Mouse (Mus musculus) MEL (cell line): Measurements from ENCODE around the gene Cbx5. TPM values are rescaled to one million over a fixed set of nuclear protein-coding genes. Genes with fewer than 3 reads are reported as not detected.

Experiments
- DNase-seq: peaks from one replicate; pipeline ENCODE4 v3.0.0; 2011; ENCODE audit warnings: low read depth, low spot score
- H3K27ac ChIP-seq: 2 replicates; pipeline ENCODE4 v1.5.1; 2012; ENCODE audit warnings: low read depth, mild to moderate bottlenecking, control low read depth, low read length, moderate library complexity; ENCODE audit not compliant: control insufficient read depth
- H3K27me3 ChIP-seq, 2 experiments: fragments of 150-350 bp in 1 of 2; sonication (generic) in 1 of 2; 2 replicates each; pipeline ENCODE4 v1.6.1; 2012; ENCODE audit warnings: low read length in 2 of 2, mild to moderate bottlenecking in 2 of 2, improper control_type of control experiment in 1 of 2, moderate library complexity in 1 of 2; ENCODE audit not compliant: insufficient read depth in 2 of 2, control insufficient read depth in 1 of 2
- H3K36me3 ChIP-seq, 2 experiments: 2 replicates each; pipeline ENCODE4 v1.6.1; 2012 to 2014; ENCODE audit warnings: low read length in 2 of 2, improper control_type of control experiment in 1 of 2, inconsistent platforms in 1 of 2, mild to moderate bottlenecking in 1 of 2; ENCODE audit not compliant: insufficient read depth in 2 of 2, control insufficient read depth in 1 of 2
- H3K4me1 ChIP-seq, 2 experiments: fragments of 150-350 bp in 1 of 2; sonication (generic) in 1 of 2; 2 replicates each; pipeline ENCODE4 v1.6.1; 2012; ENCODE audit warnings: low read length in 2 of 2, improper control_type of control experiment in 1 of 2, mild to moderate bottlenecking in 1 of 2; ENCODE audit not compliant: insufficient read depth in 2 of 2, control insufficient read depth in 1 of 2
- H3K4me3 ChIP-seq, 2 experiments: fragments of 150-350 bp in 1 of 2; sonication (generic) in 1 of 2; 2 replicates each; pipeline ENCODE4 v1.5.1; 2012; ENCODE audit warnings: low read depth in 2 of 2, low read length in 2 of 2, mild to moderate bottlenecking in 2 of 2, moderate library complexity in 2 of 2, control low read depth in 1 of 2, improper control_type of control experiment in 1 of 2; ENCODE audit not compliant: control insufficient read depth in 1 of 2, insufficient read depth in 1 of 2
- H3K79me2 ChIP-seq: 2 replicates; pipeline ENCODE4 v1.6.1; 2012; ENCODE audit warnings: mild to moderate bottlenecking, low read length, moderate library complexity; ENCODE audit not compliant: control insufficient read depth, poor library complexity, insufficient read depth
- H3K9ac ChIP-seq: 2 replicates; pipeline ENCODE4 v1.6.1; 2012; ENCODE audit warnings: low read depth, mild to moderate bottlenecking, control low read depth, low read length, moderate library complexity; ENCODE audit not compliant: control insufficient read depth, poor library complexity, severe bottlenecking
- H3K9me3 ChIP-seq: fragments of 150-350 bp; sonication (generic); replicated peaks from 2 replicates; pipeline ENCODE4 v1.6.1; 2012; ENCODE audit warnings: mild to moderate bottlenecking, low read length, improper control_type of control experiment, moderate library complexity; ENCODE audit not compliant: insufficient read depth
- BHLHE40 ChIP-seq: IDR thresholded peaks from 2 replicates; pipeline ENCODE4 v1.6.1; 2012; ENCODE audit warnings: low read depth, mild to moderate bottlenecking, inconsistent platforms, low read length, improper control_type of control experiment, borderline replicate concordance
- CHD2 ChIP-seq: IDR thresholded peaks from 2 replicates; pipeline ENCODE4 v1.6.1; 2011; ENCODE audit warnings: low read length, improper control_type of control experiment
- GATA1 ChIP-seq: IDR thresholded peaks from 2 replicates; pipeline ENCODE4 v1.6.1; 2011; ENCODE audit warnings: low read depth, low read length, improper control_type of control experiment
- HCFC1 ChIP-seq: IDR thresholded peaks from 2 replicates; pipeline ENCODE4 v1.6.1; 2012; ENCODE audit warnings: low read depth, mild to moderate bottlenecking, inconsistent platforms, low read length, improper control_type of control experiment, moderate library complexity
- JUND ChIP-seq: IDR thresholded peaks from 2 replicates; pipeline ENCODE4 v1.6.1; 2011; ENCODE audit warnings: low read depth, mild to moderate bottlenecking, improper control_type of control experiment, low read length
- MAX ChIP-seq: IDR thresholded peaks from 2 replicates; pipeline ENCODE4 v1.6.1; 2011; ENCODE audit warnings: low read length, improper control_type of control experiment
- MAZ ChIP-seq: IDR thresholded peaks from 2 replicates; pipeline ENCODE4 v1.6.1; 2012; ENCODE audit warnings: low read depth, mild to moderate bottlenecking, inconsistent platforms, low read length, improper control_type of control experiment
- MEF2A ChIP-seq: IDR thresholded peaks from 2 replicates; pipeline ENCODE4 v1.6.1; 2014; ENCODE audit warnings: low read depth, mild to moderate bottlenecking, inconsistent platforms, low read length, improper control_type of control experiment; ENCODE audit not compliant: poor library complexity, insufficient replicate concordance, severe bottlenecking; ENCODE audit errors: extremely low read depth
- NRF1 ChIP-seq: IDR thresholded peaks from 2 replicates; pipeline ENCODE4 v1.6.1; 2014; ENCODE audit warnings: low read depth, mild to moderate bottlenecking, inconsistent platforms, low read length, improper control_type of control experiment, moderate library complexity; ENCODE audit not compliant: poor library complexity, insufficient read depth, severe bottlenecking
- POLR2A ChIP-seq, 2 experiments: IDR thresholded peaks; 2 replicates each; pipeline ENCODE4 v1.6.1; 2011 to 2012; ENCODE audit warnings: low read length in 2 of 2, mild to moderate bottlenecking in 2 of 2, control low read depth in 1 of 2, improper control_type of control experiment in 1 of 2, low read depth in 1 of 2, moderate library complexity in 1 of 2; ENCODE audit not compliant: control insufficient read depth in 1 of 2, insufficient read depth in 1 of 2, poor library complexity in 1 of 2
- POLR2AphosphoS2 ChIP-seq: IDR thresholded peaks from 2 replicates; pipeline ENCODE4 v1.6.1; 2011; ENCODE audit warnings: low read length, improper control_type of control experiment
- POLR2AphosphoS5 ChIP-seq: IDR thresholded peaks from 2 replicates; pipeline ENCODE4 v1.6.1; 2012; ENCODE audit warnings: low read depth, borderline replicate concordance, mild to moderate bottlenecking, inconsistent platforms, low read length, moderate library complexity, mixed read lengths
- RAD21 ChIP-seq: IDR thresholded peaks from 2 replicates; pipeline ENCODE4 v1.6.1; 2011; ENCODE audit warnings: mild to moderate bottlenecking, low read depth, low read length, improper control_type of control experiment
- RCOR1 ChIP-seq: IDR thresholded peaks from 2 replicates; pipeline ENCODE4 v1.6.1; 2012; ENCODE audit warnings: low read depth, mild to moderate bottlenecking, inconsistent platforms, low read length, improper control_type of control experiment
- TAL1 ChIP-seq: IDR thresholded peaks from 2 replicates; pipeline ENCODE4 v1.6.1; 2012; ENCODE audit warnings: mild to moderate bottlenecking, inconsistent platforms, low read length, moderate library complexity, mixed read lengths
- TBP ChIP-seq: IDR thresholded peaks from 2 replicates; pipeline ENCODE4 v1.8.0; 2011; ENCODE audit warnings: low read depth, low read length, improper control_type of control experiment
- UBTF ChIP-seq: IDR thresholded peaks from 2 replicates; pipeline ENCODE4 v1.6.1; 2012; ENCODE audit warnings: low read depth, mild to moderate bottlenecking, inconsistent platforms, low read length, improper control_type of control experiment, moderate library complexity, borderline replicate concordance; ENCODE audit not compliant: insufficient read depth
- ZC3H11A ChIP-seq: IDR thresholded peaks from 2 replicates; pipeline ENCODE4 v1.6.1; 2012; ENCODE audit warnings: low read depth, mild to moderate bottlenecking, inconsistent platforms, low read length, improper control_type of control experiment
- ZMIZ1 ChIP-seq: IDR thresholded peaks from 2 replicates; pipeline ENCODE4 v1.6.1; 2012; ENCODE audit warnings: low read depth, mild to moderate bottlenecking, inconsistent platforms, low read length, improper control_type of control experiment, moderate library complexity
- ZNF384 ChIP-seq: IDR thresholded peaks from 2 replicates; pipeline ENCODE4 v1.6.1; 2012; ENCODE audit warnings: low read depth, mild to moderate bottlenecking, inconsistent platforms, low read length, improper control_type of control experiment
- polyA plus RNA-seq, 2 experiments: library from polyadenylated mRNA; stranded (reverse) in 1 of 2; unstranded in 1 of 2; fragments of >175 nt in 1 of 2; fragments of >200 nt in 1 of 2; gene quantifications; 2 replicates each; pipeline versions ENCODE4 v1.2.1 to v1.2.4; 2012; ENCODE audit warnings: low replicate concordance in 2 of 2, low read depth in 1 of 2; ENCODE audit not compliant: insufficient read length in 2 of 2, insufficient read depth in 1 of 2, missing spikeins in 1 of 2
- total RNA-seq: library from RNA; depleted of rRNA; stranded (reverse); fragments of 300-350 nt; gene quantifications from 2 replicates; pipeline ENCODE4 v1.2.3, GENCODE M21; 2012

Cbx5 gene
- total and polyA plus RNA-seq, 3 experiments, result 39.8 to 67.1 (median 42.4) TPM

DNA sequence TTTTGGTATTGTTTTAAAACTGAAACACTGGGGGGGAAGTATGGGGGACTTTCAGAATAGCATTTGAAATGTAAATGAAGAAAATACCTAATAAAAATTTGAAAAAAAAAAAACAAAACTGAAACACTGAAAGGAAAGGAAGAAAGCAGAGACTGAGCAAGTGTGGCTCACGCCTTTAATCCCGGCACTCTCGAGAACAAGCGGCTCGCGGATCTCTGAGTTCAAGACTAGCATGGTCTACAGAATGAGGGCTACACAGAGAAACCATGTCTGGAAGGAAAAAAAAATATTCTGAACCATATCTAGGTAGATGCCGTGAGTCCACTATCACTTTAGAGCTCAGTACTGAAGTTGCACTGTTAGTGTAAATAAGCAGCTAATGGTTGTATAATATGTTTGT lies 2.3 kb downstream of the Cbx5 start:
- Histone ChIP-seq H3K27ac (no peak overlapping the region), H3K4me3 (peak overlapping the region in 1 of 2 experiments; percentile 23; a peak in 1 of 4 replicates), H3K9me3 (no peaks in the 10 kb centered on the region), H3K9ac (peak overlapping the region; percentile 41), H3K36me3 (peaks cover 0 to 17% of the 10 kb centered on the region in 2 experiments; a peak in 2 of 4 replicates), H3K4me1 (0 out of 4 replicates have a peak, but pooled peaks cover 0 to 2% of the 10 kb centered on the region in 2 experiments), H3K27me3 (no peaks in the 10 kb centered on the region), H3K79me2 (peaks cover 64% of the 10 kb centered on the region)
- no peak for DNase-seq
- TF ChIP-seq ZMIZ1 (no peak), UBTF (no peak), ZC3H11A (no peak)

DNA sequence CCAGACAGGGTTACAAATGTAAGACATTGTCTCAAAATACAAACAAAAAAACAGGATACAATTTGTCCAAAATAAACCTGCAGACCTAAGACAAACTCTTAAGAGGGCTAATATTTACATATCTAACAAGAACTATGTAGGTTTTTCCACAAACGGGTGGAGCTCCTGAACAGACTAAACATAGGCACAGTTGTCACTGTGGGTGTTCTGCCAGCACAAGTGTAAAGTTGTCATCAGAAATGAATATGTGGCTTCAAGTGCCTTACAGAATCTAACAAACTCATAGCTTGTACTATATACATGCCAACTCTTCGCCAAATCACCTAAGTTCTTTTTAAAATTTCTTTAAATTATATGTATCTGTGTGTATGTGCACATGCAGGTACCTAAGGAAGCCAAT lies 6.5 kb downstream of the Cbx5 start:
- no peak overlapping the region for H3K4me3 ChIP-seq
- peaks cover 43% of the 10 kb centered on the region for H3K79me2 ChIP-seq
- H3K36me3 ChIP-seq, result peaks cover 0 to 21% of the 10 kb centered on the region in 2 experiments; a peak in 3 of 4 replicates
- H3K9me3 ChIP-seq, result no peaks in the 10 kb centered on the region
- DNase-seq, result no peak
- H3K27ac ChIP-seq, result no peak overlapping the region
- H3K9ac ChIP-seq, result no peak overlapping the region
- TF ChIP-seq POLR2A (IDR thresholded peaks at IDR 0.05; ENCODE audit: control insufficient read depth in 1 of 2, insufficient read depth in 1 of 2, low read depth in 1 of 2, low read length in 2 of 2, poor library complexity in 1 of 2) (no peak), NRF1 (no peak), ZNF384 (no peak), ZMIZ1 (no peak), HCFC1 (no peak), ZC3H11A (no peak), MAZ (no peak), POLR2AphosphoS5 (no peak), RCOR1 (no peak)
- 0 out of 4 replicates have a peak, but pooled peaks cover 2 to 3% of the 10 kb centered on the region in 2 experiments for H3K4me1 ChIP-seq
- no peaks in the 10 kb centered on the region for H3K27me3 ChIP-seq

- H3K27me3 ChIP-seq, result no peaks in the 10 kb centered on the region
- no peak for DNase-seq
- H3K9me3 ChIP-seq, result no peaks in the 10 kb centered on the region
- H3K36me3 ChIP-seq, result peaks cover 0 to 7% of the 10 kb centered on the region in 2 experiments; a peak in 3 of 4 replicates
- H3K9ac ChIP-seq, result no peak overlapping the region
- peaks cover 29% of the 10 kb centered on the region for H3K79me2 ChIP-seq
- H3K27ac ChIP-seq, result no peak overlapping the region
- TF ChIP-seq JUND (no peak), HCFC1 (no peak), MAX (no peak), MEF2A (no peak), UBTF (no peak), TBP (no peak), MAZ (no peak), POLR2AphosphoS2 (no peak), RAD21 (no peak), GATA1 (no peak), BHLHE40 (no peak), ZC3H11A (no peak), TAL1 (no peak), ZNF384 (no peak), CHD2 (no peak)
- peaks cover 0 to 4% of the 10 kb centered on the region in 2 experiments; a peak in 1 of 4 replicates for H3K4me1 ChIP-seq
- no peak overlapping the region for H3K4me3 ChIP-seq
Observed at GRCm38 (mm10) chr15:103228904-103229303, 10.7 kb downstream of the Cbx5 start.
